Mouse (Mus musculus): ENCODE data around the gene Acot1. TPM values are rescaled to one million over a fixed set of nuclear protein-coding genes. Genes with fewer than 3 reads are reported as not detected.
"Not testable (repeated sequence)": the region's sequence is repeated elsewhere in the genome, so short reads cannot be mapped to it uniquely, and the experiment has no call there.

Acot1 gene
- total RNA-seq, 4 experiments from 2014 or later = 13.7 to 20.6 (median 17.5) TPM

GRCm38 (mm10) chr12:84020528-84020927 is 11.2 kb downstream of the Acot1 start:
- DNase-seq (ENCODE audit: low spot score in 2 of 2) = not testable (repeated sequence)

- DNase-seq (ENCODE audit: low spot score in 2 of 2) = not testable (repeated sequence)
These were observed 13.0 kb downstream of the Acot1 start for GRCm38 (mm10) chr12:84022266-84022665.

GRCm38 (mm10) chr12:84023052-84023745 is 13.9 kb downstream of the Acot1 start:
- DNase-seq (ENCODE audit: low spot score in 2 of 2) = no peak

- DNase-seq (ENCODE audit: low spot score in 2 of 2) = no peak
These were observed 16.6 kb downstream of the Acot1 start for GRCm38 (mm10) chr12:84025888-84026287.

- DNase-seq (ENCODE audit: low spot score in 2 of 2) = not testable (repeated sequence)
These were observed 19.0 kb downstream of the Acot1 start for GRCm38 (mm10) chr12:84028328-84028727.

- DNase-seq (ENCODE audit: low spot score in 2 of 2) = not testable (repeated sequence)
These were observed 19.8 kb downstream of the Acot1 start for GRCm38 (mm10) chr12:84029043-84029442.

GRCm38 (mm10) chr12:84030659-84031332 is 21.5 kb downstream of the Acot1 start:
- DNase-seq (ENCODE audit: low spot score in 2 of 2) = peak; percentile 50 to 63

- no peak for DNase-seq (ENCODE audit: low spot score in 2 of 2)
These were observed 23.6 kb downstream of the Acot1 start for GRCm38 (mm10) chr12:84032854-84033253.

GRCm38 (mm10) chr12:84033302-84033701 is 24.0 kb downstream of the Acot1 start:
- DNase-seq (ENCODE audit: low spot score in 2 of 2) = not testable (repeated sequence)

- no peak for DNase-seq (ENCODE audit: low spot score in 2 of 2)
These were observed 24.8 kb downstream of the Acot1 start for GRCm38 (mm10) chr12:84034108-84034507.

GRCm38 (mm10) chr12:84038241-84038640 is 29.0 kb downstream of the Acot1 start, which contains the start of gene Acot4:
TSS of gene Acot4 (plus strand) at chr12:84038379.
- DNase-seq (ENCODE audit: low spot score in 2 of 2) = peak in 1 of 2 experiments; percentile 15

GRCm38 (mm10) chr12:84038691-84039111 is 29.4 kb downstream of the Acot1 start, which contains the start of gene Gm49366:
TSS of gene Gm49366 (plus strand) at chr12:84038935.
- peak; percentile 18 for DNase-seq (ENCODE audit: low spot score in 2 of 2)

GRCm38 (mm10) chr12:84042248-84042647 is 33.0 kb downstream of the Acot1 start:
- no peak for DNase-seq (ENCODE audit: low spot score in 2 of 2)

- DNase-seq (ENCODE audit: low spot score in 2 of 2) = no peak
These were observed 34.8 kb downstream of the Acot1 start for GRCm38 (mm10) chr12:84044045-84044444.

- DNase-seq (ENCODE audit: low spot score in 2 of 2) = no peak
These were observed 37.6 kb downstream of the Acot1 start for GRCm38 (mm10) chr12:84046906-84047305.

- DNase-seq (ENCODE audit: low spot score in 2 of 2) = not testable (repeated sequence)
These were observed 41.5 kb downstream of the Acot1 start for GRCm38 (mm10) chr12:84050744-84051143.

GRCm38 (mm10) chr12:84051937-84052474 is 42.7 kb downstream of the Acot1 start, which contains the start of gene Acot3:
TSS of gene Acot3 (plus strand) at chr12:84052144.
- no peak for DNase-seq (ENCODE audit: low spot score in 2 of 2)

- DNase-seq (ENCODE audit: low spot score in 2 of 2) = no peak
These were observed 43.3 kb downstream of the Acot1 start for GRCm38 (mm10) chr12:84052609-84053008.

- DNase-seq (ENCODE audit: low spot score in 2 of 2) = peak in 1 of 2 experiments; percentile 13
These were observed 43.9 kb downstream of the Acot1 start for GRCm38 (mm10) chr12:84053173-84053572.

- no peak for DNase-seq (ENCODE audit: low spot score in 2 of 2)
These were observed 44.5 kb downstream of the Acot1 start for GRCm38 (mm10) chr12:84053679-84054391.

- DNase-seq (ENCODE audit: low spot score in 2 of 2) = no peak
These were observed 51.7 kb downstream of the Acot1 start for GRCm38 (mm10) chr12:84060946-84061345.

All from left cerebral cortex, adult 8-10 months (tissue).